In genomic region chr3:79590863-79591792, GRCm38 (mm10) we compare ENCODE assay signal across 8 mouse cellular contexts. TPM values are rescaled to one million over a fixed set of nuclear protein-coding genes. Genes with fewer than 3 reads are reported as not detected.
DNase-seq lines count a peak whose midpoint lies in the region; ATAC-seq and TF ChIP-seq lines count a peak whose summit lies in the region.

Gene Ppid (plus strand): TSS chr3:79591342.

- peak; percentile 98 for TF ChIP-seq POLR2A in CH12.LX (IDR thresholded peaks at IDR 0.05; ENCODE audit: low read depth, low read length)

- dilution Hi-C loops in CH12.LX (cut with MboI; ENCODE audit: extremely low pct_ligation_motif_present, extremely low pct_unique_long_range_greater_than_20kb, low sequenced_read_pairs): loop anchor here (25.0 kb wide), 1 partner anchor 379 kb away; no protein-coding TSS in a partner anchor

- H3K27ac ChIP-seq in CH12.LX (ENCODE audit: insufficient read depth, low read depth): peak within 1 kb of the TSS; percentile 51; the same call in 1 of the 2 replicates
- peak within 1 kb of the TSS; percentile 96 for H3K27ac ChIP-seq in forebrain, embryonic 10.5 days
- peak within 1 kb of the TSS; percentile 90 for H3K27ac ChIP-seq in heart, embryonic 16.5 days (ENCODE audit: low read length)
- peak within 1 kb of the TSS; percentile 89 for H3K27ac ChIP-seq in liver, postnatal 0 days (ENCODE audit: low read depth)
- peak within 1 kb of the TSS; percentile 89 for H3K27ac ChIP-seq in neural tube, embryonic 15.5 days (replicated peaks)

- H3K27me3 ChIP-seq in CH12.LX (replicated peaks): no peaks in the 10 kb centered on the region
- no peaks in the 10 kb centered on the region for H3K27me3 ChIP-seq in forebrain, embryonic 10.5 days (ENCODE audit: poor library complexity, severe bottlenecking)
- H3K27me3 ChIP-seq in heart, embryonic 16.5 days (ENCODE audit: control insufficient read depth, insufficient read depth, low read length): no peaks in the 10 kb centered on the region
- H3K27me3 ChIP-seq in liver, postnatal 0 days (ENCODE audit: insufficient read depth, low read length): no peaks in the 10 kb centered on the region
- H3K27me3 ChIP-seq in neural tube, embryonic 15.5 days (replicated peaks): no peaks in the 10 kb centered on the region

- in situ Hi-C loops in CH12.LX (cut with MboI; ENCODE audit: low pct_ligation_motif_present, low pct_unique_long_range_greater_than_20kb, low sequenced_read_pairs): loop anchor here (25.0 kb wide), 1 partner anchor 629 kb away; no protein-coding TSS in a partner anchor

- peak within 1 kb of the TSS; percentile 89 for H3K9ac ChIP-seq in CH12.LX (ENCODE audit: insufficient read depth, low read depth)
- peak within 1 kb of the TSS; percentile 95 for H3K9ac ChIP-seq in heart, embryonic 16.5 days (ENCODE audit: low read length)
- peak within 1 kb of the TSS; percentile 86 for H3K9ac ChIP-seq in liver, postnatal 0 days (replicated peaks)
- H3K9ac ChIP-seq in neural tube, embryonic 15.5 days (replicated peaks): peak within 1 kb of the TSS; percentile 83

- ATAC-seq in heart, embryonic 16.5 days (replicated peaks; ENCODE audit: extremely low read depth, insufficient read depth, low FRiP score): peak; percentile 86
- ATAC-seq in liver, postnatal 0 days: peak; percentile 89
- ATAC-seq in neural tube, embryonic 15.5 days (ENCODE audit: low FRiP score): peak; percentile 88

- peaks cover 2 to 21% of the 10 kb centered on the region in 2 experiments; a peak in 3 of 4 replicates for H3K4me1 ChIP-seq in CH12.LX (ENCODE audit: control insufficient read depth in 1 of 2, insufficient read depth in 2 of 2)
- H3K4me1 ChIP-seq in forebrain, embryonic 10.5 days: peaks cover 22% of the 10 kb centered on the region
- H3K4me1 ChIP-seq in heart, embryonic 16.5 days (ENCODE audit: control insufficient read depth, insufficient read depth, low read length): peaks cover 18% of the 10 kb centered on the region
- peaks cover 9% of the 10 kb centered on the region; the same call in 1 of the 2 replicates for H3K4me1 ChIP-seq in liver, postnatal 0 days (ENCODE audit: insufficient read depth)
- peaks cover 26% of the 10 kb centered on the region for H3K4me1 ChIP-seq in neural tube, embryonic 15.5 days

- TF ChIP-seq EP300 in CH12.LX (IDR thresholded peaks at IDR 0.05; ENCODE audit: low read length): no peak
- TF ChIP-seq EP300 in liver, postnatal 0 days (IDR thresholded peaks at IDR 0.05; ENCODE audit: low read depth): 0 out of 2 replicates have a peak, but pooled peaks have one; percentile 30

- H3K4me2 ChIP-seq in CH12.LX (ENCODE audit: insufficient read depth, low read depth, poor library complexity, severe bottlenecking): peak within 1 kb of the TSS; percentile 74
- peak within 1 kb of the TSS; percentile 80 for H3K4me2 ChIP-seq in heart, embryonic 16.5 days (ENCODE audit: low read depth, low read length)
- H3K4me2 ChIP-seq in liver, postnatal 0 days (ENCODE audit: low read depth, low read length): peak within 1 kb of the TSS; percentile 89
- peak within 1 kb of the TSS; percentile 86 for H3K4me2 ChIP-seq in neural tube, embryonic 15.5 days

- H3K36me3 ChIP-seq in CH12.LX (replicated peaks in 1 of 2; ENCODE audit: control insufficient read depth in 1 of 2, insufficient read depth in 1 of 2, low read length in 1 of 2): peaks cover 19 to 29% of the 10 kb centered on the region in 2 experiments
- peaks cover 33% of the 10 kb centered on the region for H3K36me3 ChIP-seq in forebrain, embryonic 10.5 days (replicated peaks)
- peaks cover 15% of the 10 kb centered on the region; the same call in 1 of the 2 replicates for H3K36me3 ChIP-seq in heart, embryonic 16.5 days (ENCODE audit: control insufficient read depth, insufficient read depth)
- peaks cover 22% of the 10 kb centered on the region for H3K36me3 ChIP-seq in liver, postnatal 0 days (replicated peaks; ENCODE audit: insufficient read depth, low read length)
- peaks cover 17% of the 10 kb centered on the region for H3K36me3 ChIP-seq in neural tube, embryonic 15.5 days

- TF ChIP-seq CTCF in CH12.LX (conservative IDR thresholded peaks at IDR 0.05 in 1 of 2, IDR thresholded peaks at IDR 0.05 in 1 of 2; ENCODE audit: low read depth in 2 of 2, low read length in 2 of 2): peak in 1 of 2 experiments; percentile 27; a peak in 2 of 4 replicates
- TF ChIP-seq CTCF in liver, postnatal 0 days (IDR thresholded peaks at IDR 0.05; ENCODE audit: low read depth): 0 out of 2 replicates have a peak, but pooled peaks have one; percentile 20

- no peaks in the 10 kb centered on the region for H3K9me3 ChIP-seq in CH12.LX (replicated peaks; ENCODE audit: low read length)
- H3K9me3 ChIP-seq in forebrain, embryonic 10.5 days: no peaks in the 10 kb centered on the region
- no peaks in the 10 kb centered on the region for H3K9me3 ChIP-seq in heart, embryonic 16.5 days (replicated peaks; ENCODE audit: control insufficient read depth, low read length)
- no peaks in the 10 kb centered on the region for H3K9me3 ChIP-seq in liver, postnatal 0 days (ENCODE audit: low read length)
- no peaks in the 10 kb centered on the region for H3K9me3 ChIP-seq in neural tube, embryonic 15.5 days (replicated peaks)

- TF ChIP-seq RAD21 in CH12.LX (IDR thresholded peaks at IDR 0.05; ENCODE audit: low read depth, low read length): no peak

- 3% methylated on average over 63 of the region's 63 CpGs for WGBS in forebrain, embryonic 10.5 days
- WGBS in heart, embryonic 16.5 days: 2% methylated on average over 63 of the region's 63 CpGs
- WGBS in liver, postnatal 0 days (ENCODE audit: insufficient replicate concordance): 2% methylated on average over 63 of the region's 63 CpGs
- 3% methylated on average over 63 of the region's 63 CpGs for WGBS in neural tube, embryonic 15.5 days

- H3K79me2 ChIP-seq in CH12.LX (replicated peaks; ENCODE audit: control insufficient read depth, extremely low read depth, insufficient read depth, poor library complexity, severe bottlenecking): peaks cover 41% of the 10 kb centered on the region

- peak within 1 kb of the TSS; percentile 83 to 97 (median 83) for H3K4me3 ChIP-seq in CH12.LX (replicated peaks in 1 of 3; ENCODE audit: low read depth in 2 of 3, low read length in 2 of 3, poor library complexity in 1 of 3)
- peak within 1 kb of the TSS; percentile 94 for H3K4me3 ChIP-seq in forebrain, embryonic 10.5 days
- H3K4me3 ChIP-seq in heart, embryonic 16.5 days (ENCODE audit: low read length): peak within 1 kb of the TSS; percentile 94
- H3K4me3 ChIP-seq in liver, postnatal 0 days (ENCODE audit: low read depth, low read length): peak within 1 kb of the TSS; percentile 82
- peak within 1 kb of the TSS; percentile 94 for H3K4me3 ChIP-seq in neural tube, embryonic 15.5 days (replicated peaks)

- DNase-seq in CH12.LX (ENCODE audit: extremely low read depth): peak; percentile 86
- DNase-seq in c-Kit-positive CD71-negative TER-119-negative erythroid progenitor cells, embryonic 14.5 days (ENCODE audit: low read depth): peak; percentile 66
- peak; percentile 85 for DNase-seq in forebrain, embryonic 10.5 days (ENCODE audit: extremely low spot score, low spot score)
- peak; percentile 83 to 87 for DNase-seq in kidney, postnatal 36 days
- peak; percentile 89 for DNase-seq in liver, postnatal 0 days
- DNase-seq in testis, postnatal 14 days (ENCODE audit: low spot score): peak; percentile 83

TF ChIP-seq in CH12.LX, 34 proteins besides CTCF, POLR2A, EP300 and RAD21 (continues in another document):
- TF ChIP-seq TBP (conservative IDR thresholded peaks at IDR 0.05; ENCODE audit: low read depth, low read length) (peak; percentile 83), JUND (conservative IDR thresholded peaks at IDR 0.05; ENCODE audit: low read depth, low read length) (no peak), USF2 (conservative IDR thresholded peaks at IDR 0.05; ENCODE audit: low read depth, low read length) (no peak), POLR2AphosphoS2 (IDR thresholded peaks at IDR 0.05; ENCODE audit: low read depth, low read length) (peak; percentile 73; the same call in 1 of the 2 replicates), ZKSCAN1 (IDR thresholded peaks at IDR 0.05; ENCODE audit: borderline replicate concordance, low read depth, low read length) (no peak), MYC (IDR thresholded peaks at IDR 0.05; ENCODE audit: low read depth, low read length) (peak; percentile 95), MAFK (IDR thresholded peaks at IDR 0.05; ENCODE audit: insufficient replicate concordance, low read length) (no peak), E2F4 (IDR thresholded peaks at IDR 0.05; ENCODE audit: insufficient replicate concordance, low read depth, low read length) (no peak), CHD1 (IDR thresholded peaks at IDR 0.05; ENCODE audit: low read depth, low read length) (peak; percentile 78; the same call in 1 of the 2 replicates), MEF2A (IDR thresholded peaks at IDR 0.05; ENCODE audit: borderline replicate concordance, low read depth, low read length) (no peak), MAX (IDR thresholded peaks at IDR 0.05; ENCODE audit: low read length) (peak; percentile 83; the same call in 1 of the 2 replicates), JUN (IDR thresholded peaks at IDR 0.05; ENCODE audit: insufficient read depth, low read depth, low read length) (no peak; the same call in 1 of the 2 replicates), IRF4 (IDR thresholded peaks at IDR 0.05; ENCODE audit: low read depth, low read length) (no peak; the same call in 1 of the 2 replicates), UBTF (IDR thresholded peaks at IDR 0.05; ENCODE audit: low read depth, low read length) (no peak), SIN3A (IDR thresholded peaks at IDR 0.05; ENCODE audit: low read length) (peak; percentile 87), TCF12 (IDR thresholded peaks at IDR 0.05; ENCODE audit: low read depth, low read length) (peak; percentile 88), NRF1 (IDR thresholded peaks at IDR 0.05; ENCODE audit: low read depth, low read length) (peak; percentile 56), PAX5 (IDR thresholded peaks at IDR 0.05; ENCODE audit: low read length) (no peak), SMC3 (IDR thresholded peaks at IDR 0.05; ENCODE audit: low read depth, low read length) (no peak), KAT2A (IDR thresholded peaks at IDR 0.05; ENCODE audit: insufficient replicate concordance, low read length) (peak; percentile 84; the same call in 1 of the 2 replicates), ETS1 (conservative IDR thresholded peaks at IDR 0.05; ENCODE audit: low read depth, low read length) (no peak), ZMIZ1 (IDR thresholded peaks at IDR 0.05; ENCODE audit: low read depth, low read length) (no peak; the same call in none of the 2 replicates)

RNA-seq across cellular contexts. Expression of gene Ppid, which starts in this region (rescaled TPM):
- 129 and 190 TPM in 2 replicates for total RNA-seq in CH12.LX (2012; rRNA removed)
- 438 and 542 TPM in 2 replicates for total RNA-seq in CH12.LX (2014; rRNA removed)
- 335 and 389 TPM in 2 replicates for polyA plus RNA-seq in CH12.LX (2012; ENCODE audit: insufficient read length, low read depth)
- 241 and 245 TPM in 2 replicates for polyA plus RNA-seq in forebrain, embryonic 10.5 days (2016; fragmentation: Nextera tagmentation; extraction: Ambion mirVana)
- polyA plus RNA-seq in heart, embryonic 16.5 days (2015; fragmentation: Nextera tagmentation; extraction: Ambion mirVana): 99.8 and 119 TPM in 2 replicates
- polyA plus RNA-seq in liver, postnatal 0 days (2015; fragmentation: Nextera tagmentation; extraction: Ambion mirVana): 31.5 and 36.6 TPM in 2 replicates
- polyA plus RNA-seq in neural tube, embryonic 15.5 days (2015; fragmentation: Nextera tagmentation; extraction: Ambion mirVana): 158 and 164 TPM in 2 replicates

Comparison
In these comparisons a context has a peak if more than half of its experiments do, and no peak if none do; other contexts are left out.
1. Peak in every context shown above with its lines: DNase-seq, ATAC-seq, H3K4me3 ChIP-seq and H3K27ac ChIP-seq.